Mouse (Mus musculus): Measurements from ENCODE around the gene Kcnh6.

Gene Kcnh6

GRCm38 (mm10) chr11:106063756-106064155, 55.8 kb downstream of the Kcnh6 start:
- DNase-seq (ENCODE audit: low spot score in 2 of 2), result no peak

DNA sequence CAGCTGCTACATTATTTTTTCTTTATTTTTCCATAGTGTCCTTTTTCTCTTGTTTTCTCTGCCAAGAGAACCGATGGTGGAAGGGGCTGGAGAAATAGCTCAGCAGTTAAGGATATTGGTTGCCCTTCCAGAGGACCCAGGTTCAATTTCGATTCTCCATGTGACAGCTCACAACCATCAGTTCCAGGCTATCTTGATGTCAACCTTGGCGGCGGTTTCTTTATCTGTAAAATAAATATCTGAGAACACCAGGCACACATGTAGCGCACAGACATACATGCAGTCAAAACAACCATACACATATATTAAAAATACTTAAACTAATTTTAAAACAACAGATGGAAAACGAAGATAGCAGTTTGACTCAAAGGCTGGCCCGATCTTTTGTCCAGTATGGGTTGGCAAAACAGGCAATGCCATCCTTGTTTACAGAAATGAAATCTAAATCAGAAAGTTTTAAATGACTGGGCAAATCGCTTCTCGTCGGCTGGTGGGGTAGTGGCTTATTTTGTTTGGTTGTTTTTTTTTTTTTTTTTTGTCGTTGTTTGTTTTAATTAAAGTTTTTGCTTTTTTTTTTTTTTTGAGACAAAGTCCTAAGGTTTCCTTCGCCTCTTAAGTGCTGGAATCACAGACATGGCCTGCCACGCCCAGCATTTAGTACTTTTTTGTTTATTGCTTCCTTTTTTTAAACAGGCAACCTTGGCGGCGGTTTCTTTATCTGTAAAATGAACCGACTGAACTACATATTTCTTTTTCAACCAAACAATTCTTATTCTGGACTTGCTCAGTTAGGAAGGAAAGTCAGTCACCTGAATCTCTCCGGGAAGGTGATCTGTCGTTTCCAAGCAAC, 57.4 kb downstream of the Kcnh6 start:
- no peak for DNase-seq (ENCODE audit: low spot score in 2 of 2)

- peak; percentile 87 to 89 for DNase-seq (ENCODE audit: low spot score in 2 of 2)
These were observed 58.1 kb downstream of the Kcnh6 start, which contains the start of gene Taco1 for GRCm38 (mm10) chr11:106065923-106066571. Gene Taco1 (plus strand): TSS chr11:106066061.

DNA sequence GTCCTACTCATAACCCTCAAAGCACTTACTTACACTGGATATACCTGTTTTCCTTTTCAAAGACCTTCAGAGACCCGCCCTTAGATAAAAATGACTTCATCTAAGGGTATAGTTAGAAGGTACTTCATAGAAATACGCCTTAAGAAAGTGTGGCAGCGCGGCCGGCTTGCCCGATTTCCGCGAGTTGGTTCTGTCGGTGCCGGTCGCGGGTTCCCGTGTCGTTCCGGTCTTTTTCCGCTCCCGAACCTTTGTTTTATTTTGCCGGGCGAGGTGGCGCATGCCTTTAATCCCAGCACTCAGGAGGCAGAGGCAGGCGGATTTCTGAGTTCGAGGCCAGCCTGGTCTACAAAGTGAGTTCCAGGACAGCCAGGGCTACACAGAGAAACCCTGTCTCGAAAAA, 58.7 kb downstream of the Kcnh6 start:
- peak in 1 of 2 experiments; percentile 22 for DNase-seq (ENCODE audit: low spot score in 2 of 2)

DNA sequence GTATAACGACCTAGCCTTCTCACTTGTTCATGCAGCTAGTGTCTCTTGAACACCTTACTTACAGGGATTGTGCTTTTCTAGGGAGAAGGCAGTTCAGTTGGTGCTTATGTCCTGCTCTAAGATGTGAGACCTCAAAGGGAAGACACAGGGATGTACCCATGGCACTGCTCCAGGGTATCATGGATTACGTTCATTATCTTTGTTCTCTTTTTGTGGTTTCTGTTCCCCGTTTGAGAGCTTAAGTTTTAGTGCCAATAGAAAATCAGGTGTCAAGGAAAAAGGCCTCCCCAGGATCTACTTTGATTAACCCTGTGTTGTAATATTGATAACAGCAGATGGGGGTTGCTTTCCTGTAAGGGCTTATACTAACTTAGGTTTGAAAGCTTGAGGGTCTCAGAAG, 65.8 kb downstream of the Kcnh6 start:
- DNase-seq (ENCODE audit: low spot score in 2 of 2), result no peak

DNA sequence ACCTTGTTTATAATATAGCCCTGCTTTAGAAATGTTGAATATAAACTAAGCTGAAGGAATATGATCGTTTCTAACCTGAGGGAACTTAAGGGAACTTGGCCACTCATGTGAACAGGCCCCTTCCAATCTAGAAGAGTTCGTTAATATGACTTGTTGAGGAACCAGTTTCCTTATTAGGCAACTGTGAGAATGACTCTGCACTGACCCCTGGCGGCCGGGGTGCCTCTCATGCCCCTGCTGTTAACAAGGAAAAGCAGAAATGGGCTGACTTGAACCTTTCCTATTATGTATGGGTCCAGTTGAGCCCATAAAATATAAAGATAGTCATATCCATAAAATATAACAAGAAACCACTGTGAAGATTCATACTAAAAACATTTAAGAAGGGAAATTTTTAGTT, 68.4 kb downstream of the Kcnh6 start:
- DNase-seq (ENCODE audit: low spot score in 2 of 2), result peak; percentile 69 to 77

Measured in spleen, postnatal 36 days (tissue).